Mouse (Mus musculus): ENCODE measurements around the gene BC005537. TPM values are rescaled to one million over a fixed set of nuclear protein-coding genes. Genes with fewer than 3 reads are reported as not detected.

Gene BC005537
- 67.8 and 76.9 TPM in 2 replicates for polyA plus RNA-seq (2011; ENCODE audit: insufficient read depth, insufficient read length, low replicate concordance, missing spikeins)

DNA sequence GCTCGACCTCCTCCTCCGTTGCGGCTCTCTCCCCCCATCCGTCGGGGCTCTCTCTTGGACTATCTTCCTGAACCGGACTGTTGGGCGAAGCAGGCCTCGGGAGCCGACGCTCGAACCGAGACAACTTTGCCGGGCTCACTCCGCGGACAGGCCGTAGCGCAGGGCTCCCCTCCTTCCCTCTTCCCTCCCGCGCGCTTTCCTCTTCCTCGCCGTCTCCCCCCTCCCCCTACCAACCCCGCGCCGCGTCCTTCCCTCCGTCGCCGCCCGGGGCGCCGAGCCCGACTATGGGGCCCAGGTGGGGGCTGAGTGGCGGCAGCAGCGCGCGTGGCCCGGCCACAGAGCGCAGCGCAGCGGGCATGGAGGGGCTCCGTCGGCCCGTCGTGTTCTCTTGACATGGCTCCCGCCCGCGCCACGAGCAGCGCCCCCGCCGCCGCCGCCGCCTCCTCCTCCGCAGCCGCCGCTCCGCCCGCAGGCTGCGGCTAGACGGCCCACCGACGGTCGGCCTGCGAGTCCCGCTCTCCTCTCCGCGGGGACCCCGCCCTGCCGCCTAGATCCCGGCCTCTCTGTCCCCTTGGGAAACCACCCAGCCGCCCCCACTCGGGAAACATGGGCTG lies at the start of gene BC005537:
BC005537 (plus strand) TSS at position 350 of the 614 bp plus-strand sequence.
- 1% methylated on average over 60 of the region's 74 CpGs for WGBS

DNA sequence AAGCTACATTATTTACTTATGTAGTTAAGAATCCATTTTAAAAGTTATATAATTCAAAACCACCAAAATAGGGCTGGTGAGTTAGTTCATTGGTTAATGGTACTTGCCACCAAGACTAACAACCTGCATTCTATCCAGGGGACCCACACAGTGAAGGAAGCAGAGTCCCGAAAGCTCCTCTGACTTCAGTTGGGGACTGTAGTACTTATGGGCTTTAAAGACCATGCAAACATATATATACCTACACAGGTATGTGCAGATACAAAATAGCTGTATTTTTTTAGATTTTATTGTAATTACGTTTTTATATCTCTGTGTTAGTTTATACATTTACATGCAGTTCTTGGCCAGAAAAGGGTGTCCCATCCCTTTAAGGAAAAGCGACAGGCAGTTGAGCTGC lies 44.7 kb upstream of the BC005537 start:
- 91% methylated on average over 3 of the region's 3 CpGs for WGBS
- TF ChIP-seq POLR2A (IDR thresholded peaks at IDR 0.05; ENCODE audit: borderline replicate concordance, control insufficient read depth, low read depth, low read length) (no peak), CTCF (IDR thresholded peaks at IDR 0.05; ENCODE audit: control insufficient read depth, insufficient read depth, low read length) (no peak)

More for the DNA sequence above, at the start of gene BC005537:
- peaks cover 1% of the 10 kb centered on the region; the same call in 1 of the 2 replicates for H3K4me1 ChIP-seq (ENCODE audit: control insufficient read depth, insufficient read depth, low read length)
- H3K4me3 ChIP-seq (replicated peaks; ENCODE audit: control insufficient read depth, low read depth, low read length) = peak within 1 kb of the TSS; percentile 94
- peak within 1 kb of the TSS; percentile 100 for H3K27ac ChIP-seq (ENCODE audit: control insufficient read depth, insufficient read depth, low read depth, low read length, poor library complexity)
- no peak for TF ChIP-seq CTCF (IDR thresholded peaks at IDR 0.05; ENCODE audit: control insufficient read depth, insufficient read depth, low read length)
- no peak for TF ChIP-seq POLR2A (IDR thresholded peaks at IDR 0.05; ENCODE audit: borderline replicate concordance, control insufficient read depth, low read depth, low read length)

DNA sequence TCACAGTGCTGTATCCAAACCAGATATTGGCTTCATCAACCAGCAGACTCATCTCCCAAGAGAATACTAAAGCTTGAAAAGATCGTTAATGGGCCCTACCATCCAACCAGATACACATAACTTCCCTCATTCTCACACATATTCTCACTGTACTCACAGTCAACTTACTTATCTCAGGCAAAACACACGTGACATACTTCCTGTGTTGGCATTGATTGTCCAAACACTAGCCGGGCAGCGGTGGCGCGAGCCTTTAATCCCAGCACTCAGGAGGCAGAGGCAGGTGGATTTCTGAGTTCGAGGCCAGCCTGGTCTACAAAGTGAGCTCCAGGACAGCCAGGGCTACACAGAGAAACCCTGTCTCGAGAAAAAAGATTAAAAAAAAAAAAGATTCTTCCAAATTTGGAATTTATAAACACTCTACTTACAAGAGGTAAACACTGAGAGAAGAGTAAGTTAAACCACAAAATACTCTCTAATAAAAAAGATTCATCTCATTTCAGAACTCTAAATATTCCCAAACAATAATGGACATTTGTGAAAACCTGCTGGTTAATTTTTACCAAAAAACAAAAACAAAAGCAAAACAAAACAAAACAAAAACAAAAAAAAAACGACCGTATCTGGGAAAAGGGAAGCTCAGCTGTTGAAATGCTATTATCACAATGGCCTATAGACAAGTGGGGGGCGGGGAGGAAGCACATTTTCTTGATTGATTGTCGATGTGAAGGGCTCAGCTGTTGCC lies 43.5 kb upstream of the BC005537 start:
- peaks cover 1% of the 10 kb centered on the region for H3K4me1 ChIP-seq (ENCODE audit: control insufficient read depth, insufficient read depth, low read length)
- no peak overlapping the region for H3K27ac ChIP-seq (ENCODE audit: control insufficient read depth, insufficient read depth, low read depth, low read length, poor library complexity)
- no peak for TF ChIP-seq POLR2A (IDR thresholded peaks at IDR 0.05; ENCODE audit: borderline replicate concordance, control insufficient read depth, low read depth, low read length)
- TF ChIP-seq CTCF (IDR thresholded peaks at IDR 0.05; ENCODE audit: control insufficient read depth, insufficient read depth, low read length) = no peak
- 64% methylated on average over 12 of the region's 12 CpGs for WGBS
- no peak overlapping the region for H3K4me3 ChIP-seq (replicated peaks; ENCODE audit: control insufficient read depth, low read depth, low read length)

More for the DNA sequence above, 44.7 kb upstream of the BC005537 start:
- H3K4me1 ChIP-seq (ENCODE audit: control insufficient read depth, insufficient read depth, low read length) = no peaks in the 10 kb centered on the region; the same call in 1 of the 2 replicates
- H3K4me3 ChIP-seq (replicated peaks; ENCODE audit: control insufficient read depth, low read depth, low read length) = no peak overlapping the region
- no peak overlapping the region for H3K27ac ChIP-seq (ENCODE audit: control insufficient read depth, insufficient read depth, low read depth, low read length, poor library complexity)

DNA sequence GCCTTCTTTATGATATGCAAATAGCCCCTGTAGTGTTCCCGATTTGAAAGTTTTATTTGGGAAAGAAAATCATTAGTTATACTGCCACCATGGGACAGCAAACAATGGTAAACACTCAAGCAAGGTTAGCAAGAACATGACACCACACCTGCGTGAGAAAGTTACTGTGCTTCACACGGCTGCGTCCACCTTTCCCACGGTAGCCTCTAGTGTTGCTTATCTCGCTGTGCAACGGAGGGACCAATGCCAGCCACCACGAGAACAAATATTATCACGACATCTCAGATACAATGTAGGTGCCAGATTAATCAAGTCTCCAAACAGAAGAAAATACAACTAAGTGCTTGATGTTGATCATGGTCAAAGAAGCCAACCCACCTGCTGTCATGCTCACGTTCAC lies 42.0 kb upstream of the BC005537 start:
- WGBS = 73% methylated on average over 10 of the region's 10 CpGs
- H3K4me3 ChIP-seq (replicated peaks; ENCODE audit: control insufficient read depth, low read depth, low read length) = peak overlapping the region; percentile 13
- H3K4me1 ChIP-seq (ENCODE audit: control insufficient read depth, insufficient read depth, low read length) = peaks cover 1% of the 10 kb centered on the region
- no peak overlapping the region for H3K27ac ChIP-seq (ENCODE audit: control insufficient read depth, insufficient read depth, low read depth, low read length, poor library complexity)
- TF ChIP-seq POLR2A (IDR thresholded peaks at IDR 0.05; ENCODE audit: borderline replicate concordance, control insufficient read depth, low read depth, low read length) = no peak
- no peak for TF ChIP-seq CTCF (IDR thresholded peaks at IDR 0.05; ENCODE audit: control insufficient read depth, insufficient read depth, low read length)

DNA sequence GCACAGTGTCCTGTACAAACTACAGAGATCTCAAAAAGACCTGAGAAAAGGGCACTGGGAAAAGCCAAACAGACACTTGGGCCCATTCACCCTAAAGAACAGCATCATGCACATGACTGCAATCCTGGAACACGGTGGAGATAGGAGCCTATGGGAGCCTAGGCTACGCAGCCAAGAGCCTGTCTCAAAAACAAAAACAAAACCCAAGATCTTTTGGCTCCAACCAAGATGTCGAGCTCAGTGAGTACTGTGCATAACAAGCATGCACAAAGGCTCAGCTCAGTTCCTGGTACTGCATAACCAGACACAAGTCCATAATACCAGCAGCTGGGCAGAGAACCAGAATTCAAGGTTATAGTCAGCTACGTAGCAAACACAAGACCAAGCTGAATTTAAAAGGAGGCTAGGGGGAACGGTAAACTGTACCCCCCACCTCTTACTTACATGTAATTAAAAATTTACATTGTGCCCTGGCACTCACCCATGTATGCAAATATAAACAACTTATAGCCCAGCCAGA lies 41.0 kb upstream of the BC005537 start:
- Histone ChIP-seq H3K4me1 (ENCODE audit: control insufficient read depth, insufficient read depth, low read length) (peaks cover 1% of the 10 kb centered on the region), H3K4me3 (replicated peaks; ENCODE audit: control insufficient read depth, low read depth, low read length) (peak overlapping the region; percentile 62), H3K27ac (ENCODE audit: control insufficient read depth, insufficient read depth, low read depth, low read length, poor library complexity) (no peak overlapping the region)
- 59% methylated on average over 5 of the region's 5 CpGs for WGBS
- TF ChIP-seq CTCF (IDR thresholded peaks at IDR 0.05; ENCODE audit: control insufficient read depth, insufficient read depth, low read length) (no peak), POLR2A (IDR thresholded peaks at IDR 0.05; ENCODE audit: borderline replicate concordance, control insufficient read depth, low read depth, low read length) (no peak)

DNA sequence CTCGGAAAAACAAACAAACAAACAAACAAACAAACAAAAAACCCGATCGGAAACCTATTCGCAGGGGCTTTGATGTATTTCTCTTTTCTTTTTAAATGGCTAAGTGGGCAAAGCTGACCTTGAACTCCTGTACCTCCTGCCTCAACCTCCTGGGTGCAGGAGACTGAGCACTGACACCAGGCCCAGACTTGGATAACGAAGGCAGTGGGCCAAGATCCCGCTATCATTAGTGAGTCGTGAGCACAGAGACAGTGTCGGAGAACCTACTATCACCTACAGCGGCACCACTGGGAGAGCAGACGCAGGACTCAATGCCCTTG lies 40.4 kb upstream of the BC005537 start:
- no peak for TF ChIP-seq CTCF (IDR thresholded peaks at IDR 0.05; ENCODE audit: control insufficient read depth, insufficient read depth, low read length)
- TF ChIP-seq POLR2A (IDR thresholded peaks at IDR 0.05; ENCODE audit: borderline replicate concordance, control insufficient read depth, low read depth, low read length) = no peak
- peaks cover 1% of the 10 kb centered on the region for H3K4me1 ChIP-seq (ENCODE audit: control insufficient read depth, insufficient read depth, low read length)
- 4% methylated on average over 10 of the region's 10 CpGs for WGBS
- peak overlapping the region; percentile 77 for H3K4me3 ChIP-seq (replicated peaks; ENCODE audit: control insufficient read depth, low read depth, low read length)
- H3K27ac ChIP-seq (ENCODE audit: control insufficient read depth, insufficient read depth, low read depth, low read length, poor library complexity) = peak overlapping the region; percentile 23

DNA sequence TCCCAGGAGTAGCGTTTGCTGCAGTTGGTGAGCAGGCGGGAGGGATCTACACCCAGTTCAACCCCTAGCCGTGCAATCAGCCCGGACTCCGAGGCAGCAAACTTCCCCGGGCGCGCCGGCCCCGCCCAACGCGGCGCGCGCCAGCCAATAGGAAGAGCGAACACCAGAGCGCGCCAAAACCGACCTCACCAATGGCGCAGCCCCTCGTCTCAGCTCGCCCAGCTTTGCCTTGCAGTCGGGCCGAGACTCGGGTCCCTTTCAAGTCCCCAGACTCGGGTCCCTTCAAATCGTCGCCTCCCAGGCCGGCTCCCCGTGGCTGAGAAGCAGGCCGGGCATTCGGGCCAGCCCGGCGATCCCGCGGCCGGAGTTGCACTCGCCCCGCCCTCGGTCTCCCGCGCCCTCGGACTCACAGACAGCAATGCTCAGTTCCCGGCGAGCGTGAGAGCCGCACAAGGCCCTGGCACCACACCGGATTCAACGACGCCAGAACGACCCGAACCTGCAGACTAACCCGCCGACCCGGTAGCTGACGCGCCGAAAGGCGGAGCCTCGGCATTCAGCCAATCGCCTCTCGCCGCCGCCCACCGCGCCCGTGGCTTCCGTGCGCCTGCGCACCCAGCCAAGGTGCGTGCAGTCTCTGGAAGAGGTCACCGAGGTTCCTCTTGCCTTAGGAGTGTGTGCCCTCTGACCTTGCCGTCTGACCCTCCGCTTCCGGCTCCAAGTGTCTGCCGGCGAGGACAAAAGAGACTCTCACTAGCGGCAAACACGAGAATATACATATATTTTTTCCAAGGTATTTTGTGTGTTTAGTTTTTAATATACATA lies 39.8 kb upstream of the BC005537 start, which contains the start of gene Gmnn:
Gmnn (minus strand) TSS at position 521 of the 825 bp plus-strand sequence.
- under 1% methylated on average over 79 of the region's 79 CpGs for WGBS
- Histone ChIP-seq H3K4me1 (ENCODE audit: control insufficient read depth, insufficient read depth, low read length) (peaks cover 1% of the 10 kb centered on the region), H3K27ac (ENCODE audit: control insufficient read depth, insufficient read depth, low read depth, low read length, poor library complexity) (peak within 1 kb of the TSS; percentile 92), H3K4me3 (replicated peaks; ENCODE audit: control insufficient read depth, low read depth, low read length) (peak within 1 kb of the TSS; percentile 77)
- TF ChIP-seq POLR2A (IDR thresholded peaks at IDR 0.05; ENCODE audit: borderline replicate concordance, control insufficient read depth, low read depth, low read length) (peak; percentile 78), CTCF (IDR thresholded peaks at IDR 0.05; ENCODE audit: control insufficient read depth, insufficient read depth, low read length) (no peak)
